8 mouse cellular contexts compared by ENCODE assay signal in the genomic region with DNA sequence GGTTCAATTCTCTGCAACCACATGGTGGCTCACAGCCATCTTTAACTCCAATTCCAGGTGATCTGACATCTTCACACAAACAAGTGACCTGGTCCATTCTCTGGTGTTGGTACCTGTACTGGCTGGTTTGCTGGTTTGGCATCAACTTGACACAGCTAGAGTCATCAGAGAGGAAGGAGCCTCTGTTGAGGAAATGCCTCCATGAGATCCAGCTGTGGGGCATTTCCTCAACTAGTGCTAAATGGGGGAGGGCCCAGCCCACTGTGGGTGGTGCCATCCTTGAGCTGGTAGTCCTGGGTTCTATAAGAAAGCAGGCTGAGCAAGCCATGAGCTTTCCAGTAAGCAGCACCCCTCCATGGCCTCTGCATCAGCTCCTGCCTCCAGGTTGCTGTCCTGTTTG. TPM values are rescaled to one million over a fixed set of nuclear protein-coding genes. Genes with fewer than 3 reads are reported as not detected.
DNase-seq lines count a peak whose midpoint lies in the region; ATAC-seq and TF ChIP-seq lines count a peak whose summit lies in the region.
"Not testable (repeated sequence)": the region's sequence is repeated elsewhere in the genome, so short reads cannot be mapped to it uniquely, and the experiment has no call there.

No protein-coding gene starts in this region.

- not testable (repeated sequence) for H3K9ac ChIP-seq in embryonic facial prominence, embryonic 12.5 days; forebrain, embryonic 15.5 days (replicated peaks); lung, embryonic 15.5 days; midbrain, embryonic 15.5 days; stomach, postnatal 0 days (ENCODE audit: low read length)
- peak overlapping the region; percentile 78; the same call in 1 of the 2 replicates for H3K9ac ChIP-seq in heart, embryonic 16.5 days (ENCODE audit: low read length)
- peak overlapping the region; percentile 72; the same call in 1 of the 2 replicates for H3K9ac ChIP-seq in intestine, embryonic 16.5 days (ENCODE audit: low read depth, low read length)
- peak overlapping the region; percentile 74; the same call in 1 of the 2 replicates for H3K9ac ChIP-seq in limb, embryonic 13.5 days

- ATAC-seq in embryonic facial prominence, embryonic 12.5 days (ENCODE audit: insufficient number of reproducible peaks, insufficient read depth, low FRiP score, low TSS enrichment); forebrain, embryonic 15.5 days (replicated peaks); heart, embryonic 16.5 days (replicated peaks; ENCODE audit: extremely low read depth, insufficient read depth, low FRiP score); intestine, embryonic 16.5 days; limb, embryonic 13.5 days (ENCODE audit: low FRiP score, low read depth); lung, embryonic 15.5 days (ENCODE audit: borderline replicate concordance, extremely low read depth, low FRiP score, low TSS enrichment); midbrain, embryonic 15.5 days (replicated peaks); stomach, postnatal 0 days (ENCODE audit: low FRiP score, low TSS enrichment): not testable (repeated sequence)

- peak overlapping the region; percentile 78 for H3K4me2 ChIP-seq in embryonic facial prominence, embryonic 12.5 days (replicated peaks)
- H3K4me2 ChIP-seq in forebrain, embryonic 15.5 days (replicated peaks), result peak overlapping the region; percentile 95; the same call in 1 of the 2 replicates
- not testable (repeated sequence) for H3K4me2 ChIP-seq in heart, embryonic 16.5 days (ENCODE audit: low read depth, low read length); intestine, embryonic 16.5 days (ENCODE audit: low read depth, low read length)
- H3K4me2 ChIP-seq in limb, embryonic 13.5 days (replicated peaks), result peak overlapping the region; percentile 79
- peak overlapping the region; percentile 73 for H3K4me2 ChIP-seq in lung, embryonic 15.5 days
- peak overlapping the region; percentile 92; the same call in 1 of the 2 replicates for H3K4me2 ChIP-seq in midbrain, embryonic 15.5 days
- H3K4me2 ChIP-seq in stomach, postnatal 0 days (replicated peaks; ENCODE audit: low read depth), result peak overlapping the region; percentile 90; the same call in 1 of the 2 replicates

- H3K27ac ChIP-seq in embryonic facial prominence, embryonic 12.5 days, result peak overlapping the region; percentile 95
- H3K27ac ChIP-seq in forebrain, embryonic 15.5 days (replicated peaks); midbrain, embryonic 15.5 days: not testable (repeated sequence)
- peak overlapping the region; percentile 92 for H3K27ac ChIP-seq in heart, embryonic 16.5 days (ENCODE audit: low read length)
- peak overlapping the region; percentile 93 for H3K27ac ChIP-seq in intestine, embryonic 16.5 days (ENCODE audit: low read length)
- peak overlapping the region; percentile 91 for H3K27ac ChIP-seq in limb, embryonic 13.5 days
- H3K27ac ChIP-seq in lung, embryonic 15.5 days, result peak overlapping the region; percentile 97
- H3K27ac ChIP-seq in stomach, postnatal 0 days (replicated peaks), result peak overlapping the region; percentile 87

- H3K36me3 ChIP-seq in embryonic facial prominence, embryonic 12.5 days; forebrain, embryonic 15.5 days; heart, embryonic 16.5 days (ENCODE audit: control insufficient read depth, insufficient read depth); intestine, embryonic 16.5 days (ENCODE audit: control insufficient read depth, insufficient read depth, low read length); limb, embryonic 13.5 days; lung, embryonic 15.5 days; midbrain, embryonic 15.5 days (replicated peaks); stomach, postnatal 0 days (ENCODE audit: control insufficient read depth, insufficient read depth, low read length): not testable (repeated sequence)

- H3K27me3 ChIP-seq in embryonic facial prominence, embryonic 12.5 days; forebrain, embryonic 15.5 days; heart, embryonic 16.5 days (ENCODE audit: control insufficient read depth, insufficient read depth, low read length); intestine, embryonic 16.5 days (replicated peaks; ENCODE audit: control insufficient read depth, insufficient read depth, low read length); limb, embryonic 13.5 days; lung, embryonic 15.5 days; midbrain, embryonic 15.5 days (replicated peaks); stomach, postnatal 0 days (ENCODE audit: control insufficient read depth, insufficient read depth, low read length): not testable (repeated sequence)

- peaks cover 29% of the 10 kb centered on the region for H3K4me1 ChIP-seq in embryonic facial prominence, embryonic 12.5 days
- peaks cover 24% of the 10 kb centered on the region for H3K4me1 ChIP-seq in forebrain, embryonic 15.5 days
- peaks cover 20% of the 10 kb centered on the region for H3K4me1 ChIP-seq in heart, embryonic 16.5 days (ENCODE audit: control insufficient read depth, insufficient read depth, low read length)
- H3K4me1 ChIP-seq in intestine, embryonic 16.5 days (ENCODE audit: control insufficient read depth, insufficient read depth, low read length), result peaks cover 26% of the 10 kb centered on the region
- peaks cover 35% of the 10 kb centered on the region for H3K4me1 ChIP-seq in limb, embryonic 13.5 days
- peaks cover 36% of the 10 kb centered on the region for H3K4me1 ChIP-seq in lung, embryonic 15.5 days
- peaks cover 34% of the 10 kb centered on the region for H3K4me1 ChIP-seq in midbrain, embryonic 15.5 days
- H3K4me1 ChIP-seq in stomach, postnatal 0 days (replicated peaks; ENCODE audit: control insufficient read depth, insufficient read depth), result not testable (repeated sequence)

- H3K9me3 ChIP-seq in embryonic facial prominence, embryonic 12.5 days; forebrain, embryonic 15.5 days; heart, embryonic 16.5 days (replicated peaks; ENCODE audit: control insufficient read depth, low read length); intestine, embryonic 16.5 days (ENCODE audit: control insufficient read depth, low read length); limb, embryonic 13.5 days; lung, embryonic 15.5 days; midbrain, embryonic 15.5 days; stomach, postnatal 0 days (ENCODE audit: control insufficient read depth, low read length): not testable (repeated sequence)

- not testable (repeated sequence) for TF ChIP-seq EP300 in stomach, postnatal 0 days (optimal IDR thresholded peaks at IDR 0.05)

- TF ChIP-seq CTCF in stomach, postnatal 0 days (IDR thresholded peaks at IDR 0.05; ENCODE audit: low read depth), result not testable (repeated sequence)

- DNase-seq in stomach, postnatal 0 days (ENCODE audit: low spot score), result not testable (repeated sequence)

- not testable (repeated sequence) for H3K4me3 ChIP-seq in embryonic facial prominence, embryonic 12.5 days; forebrain, embryonic 15.5 days; heart, embryonic 16.5 days (ENCODE audit: low read length); intestine, embryonic 16.5 days (ENCODE audit: low read length); lung, embryonic 15.5 days; midbrain, embryonic 15.5 days; stomach, postnatal 0 days (ENCODE audit: low read depth, low read length)
- H3K4me3 ChIP-seq in limb, embryonic 13.5 days, result peak overlapping the region; percentile 99; the same call in 1 of the 2 replicates

RNA-seq across cellular contexts. Expression of a gene that starts 1.3 kb away (rescaled TPM):
- 10.5 and 12.0 TPM in 2 replicates for polyA plus RNA-seq in embryonic facial prominence, embryonic 12.5 days (2016; fragmentation: Nextera tagmentation; extraction: Ambion mirVana)
- polyA plus RNA-seq in forebrain, embryonic 15.5 days (2015; fragmentation: Nextera tagmentation; extraction: Ambion mirVana), result 3.3 and 5.4 TPM in 2 replicates
- polyA plus RNA-seq in heart, embryonic 16.5 days (2015; fragmentation: Nextera tagmentation; extraction: Ambion mirVana), result 11.0 and 12.4 TPM in 2 replicates
- polyA plus RNA-seq in intestine, embryonic 16.5 days (2015; fragmentation: Nextera tagmentation; extraction: Ambion mirVana), result 4.9 and 5.9 TPM in 2 replicates
- polyA plus RNA-seq in limb, embryonic 13.5 days (2015; fragmentation: Nextera tagmentation; extraction: Ambion mirVana), result 5.8 and 7.3 TPM in 2 replicates
- 10.4 and 10.7 TPM in 2 replicates for polyA plus RNA-seq in lung, embryonic 15.5 days (2015; fragmentation: Nextera tagmentation; extraction: Ambion mirVana)
- polyA plus RNA-seq in midbrain, embryonic 15.5 days (2015; fragmentation: Nextera tagmentation; extraction: Ambion mirVana), result 3.7 and 5.7 TPM in 2 replicates
- polyA plus RNA-seq in stomach, postnatal 0 days (2015; fragmentation: Nextera tagmentation; extraction: Ambion mirVana), result 3.7 and 4.3 TPM in 2 replicates

RNA-seq across cellular contexts. Expression of a gene that starts 11.1 kb away (rescaled TPM):
- polyA plus RNA-seq in embryonic facial prominence, embryonic 12.5 days (2016; fragmentation: Nextera tagmentation; extraction: Ambion mirVana), result 12.4 and 13.4 TPM in 2 replicates
- polyA plus RNA-seq in forebrain, embryonic 15.5 days (2015; fragmentation: Nextera tagmentation; extraction: Ambion mirVana), result 16.8 and 17.4 TPM in 2 replicates
- 5.6 and 6.4 TPM in 2 replicates for polyA plus RNA-seq in heart, embryonic 16.5 days (2015; fragmentation: Nextera tagmentation; extraction: Ambion mirVana)
- polyA plus RNA-seq in intestine, embryonic 16.5 days (2015; fragmentation: Nextera tagmentation; extraction: Ambion mirVana), result 2.8 and 3.0 TPM in 2 replicates
- polyA plus RNA-seq in limb, embryonic 13.5 days (2015; fragmentation: Nextera tagmentation; extraction: Ambion mirVana), result 11.3 and 12.4 TPM in 2 replicates
- polyA plus RNA-seq in lung, embryonic 15.5 days (2015; fragmentation: Nextera tagmentation; extraction: Ambion mirVana), result 2.9 and 3.4 TPM in 2 replicates
- 25.0 and 26.7 TPM in 2 replicates for polyA plus RNA-seq in midbrain, embryonic 15.5 days (2015; fragmentation: Nextera tagmentation; extraction: Ambion mirVana)
- 1.9 and 2.6 TPM in 2 replicates for polyA plus RNA-seq in stomach, postnatal 0 days (2015; fragmentation: Nextera tagmentation; extraction: Ambion mirVana)
